Mouse (Mus musculus) monocyte, adult 5-6 weeks (primary cell): ENCODE measurements at regions not wholly inside any gene's neighbourhood (a gene's known extent, or its start where the extent isn't known, plus 50 kb on each side); places are given as distances from the start of the nearest gene placed in this dataset.

Source experiments
- ATAC-seq: fragments of 153-309, 156-312 bp; replicated peaks from 2 replicates; pipeline ENCODE4 v1.8.0; 2017; ENCODE audit warnings: mild to moderate bottlenecking; ENCODE audit not compliant: low TSS enrichment, insufficient number of reproducible peaks, severe bottlenecking, poor library complexity, low FRiP score

DNA sequence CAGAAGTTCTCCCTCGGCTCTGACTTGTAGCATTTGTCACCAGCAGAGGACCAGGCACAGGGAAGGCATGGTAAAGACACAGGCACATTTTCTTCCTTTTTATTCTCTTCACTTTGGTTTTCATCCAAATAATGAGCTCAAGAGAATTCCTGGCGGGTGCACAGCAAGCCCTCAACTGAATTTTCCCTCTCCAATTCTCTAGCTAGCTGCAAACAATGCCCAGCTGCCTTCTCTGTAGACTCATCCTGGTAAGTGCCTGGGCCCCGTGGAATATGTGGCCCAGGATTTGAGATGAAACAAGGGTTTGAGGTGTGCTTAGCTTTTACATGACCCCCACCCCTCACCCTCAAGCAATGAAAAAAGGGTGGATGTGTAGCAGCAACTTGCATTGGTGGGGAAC lies 90.4 kb downstream of the Otol1 start:
- ATAC-seq, result no peak

DNA sequence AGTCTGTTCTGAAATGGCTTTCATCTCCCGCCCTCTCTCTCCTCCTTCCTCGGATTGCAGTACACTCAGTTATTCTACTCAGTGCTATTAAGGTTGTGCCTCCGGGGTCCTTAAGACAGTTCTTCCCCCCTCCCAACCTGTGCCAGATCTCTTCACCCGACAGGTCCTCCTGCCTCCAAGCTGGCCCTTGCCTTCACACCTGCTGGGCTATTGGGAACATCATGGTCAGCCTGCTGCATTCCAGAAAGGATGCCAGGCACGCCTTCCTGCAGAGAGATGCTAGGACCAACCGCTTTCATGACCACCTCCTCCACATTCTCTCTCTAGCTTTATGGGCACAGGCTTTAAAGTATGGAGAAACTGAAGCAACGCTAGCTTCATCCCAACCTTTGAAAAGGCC lies 94.7 kb downstream of the Otol1 start:
- no peak for ATAC-seq

- no peak for ATAC-seq
Measured at GRCm38 (mm10) chr3:70102593-70103213, 95.3 kb downstream of the Otol1 start.

- ATAC-seq, result no peak
Measured at GRCm38 (mm10) chr3:70103983-70104827, 96.8 kb downstream of the Otol1 start.

DNA sequence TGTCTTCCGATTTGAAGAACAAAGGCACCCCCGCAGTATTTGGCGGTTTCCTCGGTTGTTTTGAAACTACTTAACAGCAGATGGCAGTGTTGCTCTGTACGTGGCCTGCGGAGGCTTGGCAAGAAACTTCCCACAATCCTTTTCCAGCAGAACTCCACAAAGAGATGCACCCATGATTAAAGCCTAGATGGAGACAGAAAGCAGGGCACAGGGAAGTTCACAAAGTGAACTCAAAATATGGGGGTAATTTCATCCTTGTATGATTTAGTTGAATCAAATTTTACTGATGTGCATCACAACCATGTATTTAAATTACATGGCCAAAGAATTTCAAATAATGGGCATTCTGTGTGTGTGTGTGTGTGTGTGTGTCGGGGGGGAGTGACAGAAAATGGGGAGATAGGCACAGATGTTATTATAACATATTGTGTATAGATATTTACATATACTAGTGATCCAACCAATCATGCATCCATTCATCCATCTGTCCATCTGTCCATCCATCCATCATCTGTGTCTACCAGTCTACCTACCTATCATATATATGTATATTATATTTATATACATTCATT lies 97.5 kb downstream of the Otol1 start:
- no peak for ATAC-seq

- no peak for ATAC-seq
Measured at GRCm38 (mm10) chr3:70105561-70105960, 98.1 kb downstream of the Otol1 start.

DNA sequence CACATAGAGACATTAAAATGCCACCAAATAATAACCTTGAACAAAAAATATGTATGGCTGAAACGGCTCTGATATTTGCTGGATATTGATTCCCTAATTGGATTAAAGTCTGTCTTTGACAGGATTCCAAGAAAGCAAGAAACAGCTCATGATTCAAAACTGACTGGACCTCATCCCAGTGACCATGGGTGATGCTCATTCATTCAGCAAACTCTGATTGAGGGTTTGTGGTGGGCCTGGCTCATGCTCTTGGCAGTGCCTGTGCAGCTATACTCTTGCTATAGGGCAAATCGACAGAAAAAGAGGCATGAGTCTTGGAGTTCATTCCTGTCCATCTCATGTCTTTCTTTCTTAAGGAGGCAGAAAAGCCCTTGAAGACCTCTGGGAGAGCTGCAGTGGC lies 98.7 kb downstream of the Otol1 start:
- ATAC-seq, result no peak

DNA sequence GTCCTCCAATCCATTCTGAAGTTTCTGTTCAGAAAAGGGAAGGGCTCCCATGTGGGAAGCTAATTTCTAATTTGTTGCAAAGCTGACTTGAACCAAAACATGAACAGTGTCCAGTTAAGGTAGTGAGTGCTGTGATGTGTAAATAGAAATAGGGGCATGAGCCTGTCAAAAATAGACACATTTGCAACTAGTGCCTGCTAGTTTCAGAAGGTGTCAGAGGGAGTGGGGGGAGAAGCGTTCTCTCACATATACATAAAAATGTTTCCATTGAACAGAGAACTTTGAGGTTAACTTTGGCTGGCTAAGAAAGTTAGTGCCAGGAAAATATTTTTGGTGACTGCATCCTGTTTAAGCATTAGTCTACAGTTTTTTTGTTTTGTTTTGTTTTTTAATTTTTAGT lies 118.8 kb downstream of the Otol1 start:
- ATAC-seq, result no peak

DNA sequence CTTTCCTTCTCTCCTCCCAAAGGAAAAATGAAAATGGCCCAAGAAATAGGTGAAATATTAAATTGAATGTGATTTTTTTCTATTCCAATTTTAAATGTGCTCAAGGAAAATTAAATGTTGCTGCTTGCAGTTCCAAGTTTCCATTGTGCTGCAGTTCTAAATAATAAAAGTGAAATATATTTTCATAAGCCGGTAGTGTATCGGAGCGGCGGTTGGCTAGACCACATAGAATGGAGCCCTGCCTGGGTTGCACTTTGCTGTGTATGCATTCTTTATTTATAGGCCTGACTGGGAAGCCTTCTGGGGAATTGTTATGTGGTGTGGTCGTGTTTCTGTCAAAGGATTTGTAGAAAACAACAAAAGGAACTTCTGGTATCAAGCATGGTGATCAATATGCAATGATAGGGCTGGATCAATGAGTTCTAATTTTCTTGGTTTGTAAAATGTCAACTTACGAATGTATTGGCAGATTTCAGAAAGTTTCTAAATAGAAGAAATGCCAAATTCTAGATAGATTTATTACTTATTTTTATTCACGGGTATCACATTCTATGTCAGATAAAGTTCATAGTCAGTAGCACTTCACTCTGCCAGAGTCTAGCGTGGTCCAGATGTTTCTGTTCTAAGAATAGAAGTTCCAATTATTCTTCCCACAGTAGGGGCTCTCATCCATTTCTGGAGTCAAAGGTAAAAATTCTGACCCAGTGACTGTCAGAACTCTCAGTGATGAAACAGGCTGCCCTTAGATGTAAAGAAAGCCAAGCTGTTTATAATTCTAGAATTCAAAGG lies 123.0 kb downstream of the Otol1 start:
- no peak for ATAC-seq

- no peak for ATAC-seq
Measured at GRCm38 (mm10) chr3:70134963-70135362, 127.5 kb downstream of the Otol1 start.

DNA sequence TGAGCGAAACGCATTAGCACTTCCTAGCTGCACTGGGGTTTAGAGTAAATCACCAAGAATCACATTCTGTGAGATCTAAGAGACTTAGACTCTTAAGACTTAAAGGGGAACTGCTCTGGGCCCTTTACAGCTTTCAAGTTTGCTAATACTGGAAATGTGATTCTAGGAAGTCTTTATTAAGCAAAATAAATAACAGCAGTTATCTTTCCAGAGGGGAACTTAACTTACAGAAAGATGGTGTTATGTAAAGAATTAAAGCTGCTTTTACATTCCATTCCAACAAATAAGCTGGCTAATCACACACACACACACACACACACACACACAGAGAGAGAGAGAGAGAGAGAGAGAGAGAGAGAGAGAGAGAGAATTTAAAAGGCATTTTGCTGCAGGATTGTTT lies 131.1 kb downstream of the Otol1 start:
- ATAC-seq, result no peak

DNA sequence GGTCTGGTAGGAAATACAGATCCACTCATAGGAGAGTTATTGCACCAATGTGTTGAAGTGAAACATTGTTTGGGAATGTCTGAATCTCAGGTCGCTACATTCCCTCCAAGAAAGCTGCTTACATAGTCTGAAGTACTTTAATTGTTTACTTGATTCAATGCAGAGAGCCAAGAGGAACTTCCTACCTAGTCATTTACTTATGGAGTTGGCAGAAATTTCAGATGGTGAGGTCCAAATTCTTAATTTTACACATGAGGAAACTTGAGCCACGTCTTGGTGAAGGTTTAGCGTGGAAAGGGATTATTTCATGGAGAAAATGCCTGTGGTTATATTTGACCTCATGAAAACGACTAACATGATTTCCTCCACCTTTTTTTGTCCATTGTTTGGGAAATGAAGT lies 131.5 kb downstream of the Otol1 start:
- no peak for ATAC-seq

- ATAC-seq, result no peak
Measured at GRCm38 (mm10) chr3:70145728-70146127, 138.3 kb downstream of the Otol1 start.

GRCm38 (mm10) chr3:70151156-70151555 lies 143.7 kb downstream of the Otol1 start:
- ATAC-seq, result no peak

DNA sequence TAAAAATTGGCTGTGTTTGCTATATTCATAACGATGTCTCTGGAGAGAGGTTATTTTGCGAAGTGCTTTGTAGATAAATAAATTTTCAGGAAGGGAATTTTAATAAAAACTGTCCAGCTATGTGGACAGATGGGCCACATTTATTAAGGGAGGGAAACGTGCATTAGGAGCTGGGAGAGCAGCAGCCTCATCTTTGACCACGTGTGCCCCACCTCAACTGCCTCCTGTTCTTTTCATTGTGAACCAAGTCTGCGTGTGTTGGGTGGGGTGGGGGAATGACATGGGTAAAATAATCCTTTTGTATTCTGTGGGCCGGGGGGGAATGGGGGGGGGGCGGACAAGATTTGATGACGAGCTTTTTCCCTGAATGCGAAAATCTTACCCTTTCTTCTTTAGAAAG lies 152.6 kb downstream of the Otol1 start:
- ATAC-seq, result no peak

DNA sequence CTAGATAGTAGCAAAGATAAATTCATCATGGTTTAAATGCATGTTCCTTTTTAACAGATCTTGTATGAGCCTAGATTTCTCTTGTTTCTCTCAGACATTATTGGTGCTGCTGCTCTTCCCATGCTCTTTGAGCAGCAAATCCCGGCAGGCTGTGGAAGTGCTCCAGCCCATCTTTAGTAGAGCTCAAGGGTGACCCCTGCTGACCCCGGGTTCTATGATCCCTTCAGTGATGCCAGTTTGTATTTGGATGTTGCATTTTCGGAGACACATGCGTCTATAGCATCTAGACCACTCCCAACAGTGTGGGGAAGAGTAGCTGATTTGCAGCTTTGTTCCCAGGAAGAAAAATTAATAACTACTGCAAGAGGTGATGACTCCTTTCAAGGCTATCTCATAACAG lies 164.3 kb downstream of the Otol1 start:
- no peak for ATAC-seq

DNA sequence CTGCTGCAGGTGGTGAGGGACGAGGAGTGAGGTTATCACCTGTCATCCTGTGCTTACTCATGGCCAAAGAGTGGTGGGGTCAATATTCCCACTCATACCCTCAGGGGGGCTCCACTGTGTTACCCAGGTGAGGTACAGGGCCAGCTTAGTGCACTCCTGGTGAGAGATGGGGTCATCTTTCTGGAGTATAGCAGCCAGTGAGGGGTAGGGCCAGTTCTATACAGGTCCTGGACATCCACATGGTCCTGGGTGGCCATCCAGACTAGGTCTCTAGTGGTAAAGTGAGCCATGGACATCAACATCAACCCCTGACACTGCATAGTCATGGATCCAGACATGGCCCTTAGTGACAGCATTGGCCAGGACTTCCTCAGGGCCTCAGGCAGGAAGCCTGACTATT lies 169.0 kb downstream of the Otol1 start:
- ATAC-seq, result no peak

- no peak for ATAC-seq
Measured at GRCm38 (mm10) chr3:70181611-70182010, 174.2 kb downstream of the Otol1 start.

- ATAC-seq, result no peak
Measured at GRCm38 (mm10) chr3:70190741-70191140, 183.3 kb downstream of the Otol1 start.
